Mouse (Mus musculus) ovary, postnatal 14 days (tissue): ENCODE measurements around the gene Specc1l.

ENCODE experiments used
- DNase-seq: peaks from one replicate; pipeline ENCODE4 v3.0.0; 2022; ENCODE audit warnings: low spot score

Gene Specc1l

DNA sequence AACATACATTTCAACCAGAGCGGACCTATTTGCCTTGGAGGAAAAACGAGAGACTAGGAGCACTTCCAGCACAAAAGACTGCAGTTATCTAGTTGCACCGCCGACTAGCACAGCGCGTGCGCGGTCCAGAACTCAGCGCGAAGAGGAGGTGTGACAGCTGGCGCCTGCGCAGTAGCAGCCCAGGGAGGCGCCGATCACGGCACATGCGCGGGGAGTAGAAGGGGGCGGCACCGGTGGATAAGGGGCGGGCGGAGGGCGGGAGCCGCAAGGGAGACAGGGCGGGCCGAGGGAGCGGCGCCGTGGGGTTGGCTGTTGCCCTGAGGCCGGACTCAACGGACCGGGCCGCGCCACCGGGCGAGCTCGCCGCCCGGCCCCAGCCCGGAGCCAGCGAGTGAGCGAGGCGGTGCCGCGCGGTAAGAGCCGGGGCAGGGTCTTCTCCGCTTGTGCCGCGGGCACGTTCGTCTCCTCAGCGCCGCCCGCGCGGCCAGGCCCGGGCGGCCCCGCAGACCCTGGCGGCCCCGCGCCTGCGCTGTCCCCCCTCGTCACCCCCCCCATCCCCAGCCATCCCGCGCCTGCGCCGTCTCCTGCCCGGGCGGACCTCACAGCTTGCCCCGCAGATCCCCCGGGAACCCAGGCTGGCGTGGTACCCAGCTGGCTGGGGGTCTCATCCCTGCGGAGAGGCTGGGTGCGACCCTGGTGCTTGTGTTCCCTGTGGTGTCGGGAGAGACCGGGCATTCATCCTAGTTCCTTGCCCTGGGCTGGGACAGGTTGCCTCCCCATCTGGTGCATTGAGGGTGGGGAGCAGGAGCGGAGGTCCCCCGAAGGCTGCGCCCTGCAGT is at the start of gene Specc1l:
Specc1l (plus strand) TSS at position 267 of the 839 bp plus-strand sequence.
- peak; percentile 93 for DNase-seq

DNA sequence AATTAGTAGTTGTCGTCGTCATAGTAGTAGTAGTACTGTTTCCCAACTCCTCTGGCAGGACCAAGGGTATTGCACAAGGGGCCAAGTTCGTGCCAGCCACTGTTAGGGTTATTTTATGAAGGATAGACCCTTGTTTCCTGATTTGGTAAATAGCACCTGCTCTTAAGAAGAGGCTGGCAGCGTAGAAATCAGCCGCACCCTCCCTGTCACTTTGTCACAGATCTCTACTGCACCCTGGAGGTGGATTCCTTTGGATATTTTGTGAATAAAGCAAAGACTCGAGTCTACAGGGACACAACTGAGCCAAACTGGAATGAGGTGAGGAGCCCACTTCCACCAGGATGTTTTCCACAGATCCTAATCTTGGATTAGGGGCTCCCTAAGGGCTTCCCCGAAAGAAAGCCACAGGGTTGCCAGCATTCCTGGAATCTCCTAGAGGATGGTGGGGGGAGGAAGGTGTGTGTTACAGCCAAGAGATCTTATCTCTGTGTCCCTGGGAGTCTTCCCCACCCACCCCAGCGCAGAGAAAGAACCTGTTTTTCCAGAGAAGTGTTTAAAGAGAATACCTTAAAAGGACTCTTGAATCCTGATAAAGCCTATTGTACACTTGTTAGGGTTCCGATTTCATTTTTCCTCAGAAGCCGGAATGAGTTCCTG is 45.9 kb upstream of the Specc1l start:
- no peak for DNase-seq

- no peak for DNase-seq
Observed at GRCm38 (mm10) chr10:75166601-75167000, 45.3 kb upstream of the Specc1l start.

DNA sequence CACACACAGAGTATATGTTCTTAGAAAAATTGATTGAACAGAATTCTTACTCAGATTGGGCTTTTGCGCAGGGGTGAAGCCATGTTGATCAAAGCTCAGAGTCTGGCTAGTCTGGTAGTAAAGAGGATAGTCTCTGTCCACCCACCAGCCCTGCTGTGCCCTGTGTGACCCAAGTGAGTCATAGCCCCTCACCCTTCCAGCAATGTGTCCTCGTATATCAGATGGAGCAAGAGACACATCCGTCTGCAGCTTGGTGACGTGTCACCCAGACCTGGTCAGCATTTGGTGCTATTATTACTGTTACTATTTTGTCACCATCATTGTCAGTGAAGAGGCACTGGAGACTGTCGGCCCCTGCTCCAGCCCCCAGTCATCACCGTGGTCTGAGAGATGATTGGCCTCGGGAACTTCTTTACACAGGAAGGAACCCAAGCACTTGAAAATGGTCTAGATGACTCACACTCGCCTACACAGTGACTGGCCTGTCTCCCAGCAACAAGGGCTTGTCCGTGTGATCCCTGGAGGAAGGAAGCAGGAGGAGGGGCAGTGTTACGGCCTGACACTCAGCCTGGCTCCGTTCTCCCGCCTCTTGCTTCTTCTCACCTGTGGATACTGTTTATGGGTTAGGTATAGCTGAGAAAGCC is 41.5 kb upstream of the Specc1l start:
- DNase-seq, result no peak

DNA sequence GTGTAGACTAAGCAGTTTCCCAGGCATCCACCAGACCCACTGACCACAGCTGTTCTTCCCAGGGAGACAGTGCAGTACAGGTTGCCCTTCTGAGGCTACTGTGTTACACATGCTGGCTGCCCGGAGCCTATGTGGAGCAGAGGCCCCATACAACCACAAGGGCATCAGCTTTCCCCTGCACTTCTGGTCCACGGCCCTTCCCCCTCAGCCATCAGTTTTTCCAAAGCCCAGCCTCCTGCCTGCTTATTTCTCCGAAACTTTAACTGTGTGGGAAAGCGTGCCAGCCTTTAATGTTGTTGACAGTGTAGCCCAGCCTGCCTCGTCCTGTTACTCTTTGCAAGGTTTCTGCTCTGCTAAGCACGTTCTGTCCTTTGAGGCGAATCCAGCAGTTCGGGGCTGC is 38.8 kb upstream of the Specc1l start:
- no peak for DNase-seq

- DNase-seq, result no peak
Observed at GRCm38 (mm10) chr10:75173712-75174111, 38.2 kb upstream of the Specc1l start.

- DNase-seq, result no peak
Observed at GRCm38 (mm10) chr10:75176494-75176893, 35.4 kb upstream of the Specc1l start.

DNA sequence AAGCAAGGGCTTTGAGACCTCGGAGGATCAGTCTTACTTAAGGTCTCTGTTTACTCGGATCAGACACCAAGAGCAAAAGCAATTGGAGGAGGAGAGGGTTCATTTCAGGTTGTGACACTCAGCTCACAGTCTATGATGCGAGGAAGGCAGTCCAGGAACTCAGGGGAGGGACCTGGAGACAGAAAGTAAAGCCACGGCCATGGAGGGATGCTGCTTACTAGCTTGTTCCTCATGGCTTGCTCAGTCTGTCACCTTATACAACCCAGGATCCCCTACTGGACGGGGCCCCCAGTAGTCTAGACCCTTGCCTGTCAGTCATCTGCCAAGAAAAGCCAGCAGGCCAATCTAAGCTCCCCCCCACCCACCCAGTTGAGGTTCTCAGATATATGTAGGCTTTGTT is 33.0 kb upstream of the Specc1l start:
- no peak for DNase-seq

DNA sequence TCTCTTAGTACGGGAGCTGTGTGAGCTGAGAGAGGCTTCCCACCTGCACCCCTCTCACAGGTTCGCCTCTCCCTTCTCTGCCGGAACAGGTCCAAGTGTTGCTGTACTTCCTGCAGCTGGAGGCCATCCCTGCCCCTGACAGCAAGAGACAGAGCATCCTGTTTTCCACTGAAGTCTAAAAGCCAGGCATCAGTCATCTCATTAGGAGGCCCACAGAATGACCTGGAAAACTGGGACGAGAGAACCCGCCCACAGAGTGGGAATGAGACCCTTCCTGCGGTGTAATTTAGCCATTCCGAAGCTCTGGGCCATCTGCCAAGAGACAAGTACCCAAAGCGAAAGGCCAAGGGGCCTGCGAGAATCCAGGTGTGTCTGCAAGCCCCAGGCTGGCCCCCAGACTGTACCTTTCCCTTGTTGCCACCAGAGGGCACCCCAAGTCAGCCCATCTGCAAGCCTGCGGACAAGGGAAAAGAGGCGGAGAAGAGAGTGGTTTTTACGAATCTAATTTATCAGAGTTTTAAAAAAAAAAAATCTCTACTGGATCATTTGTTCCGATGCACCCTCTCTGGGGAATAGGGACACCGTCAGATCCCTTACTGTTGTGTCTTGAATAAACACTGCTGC is 29.6 kb upstream of the Specc1l start:
- DNase-seq, result peak; percentile 68

DNA sequence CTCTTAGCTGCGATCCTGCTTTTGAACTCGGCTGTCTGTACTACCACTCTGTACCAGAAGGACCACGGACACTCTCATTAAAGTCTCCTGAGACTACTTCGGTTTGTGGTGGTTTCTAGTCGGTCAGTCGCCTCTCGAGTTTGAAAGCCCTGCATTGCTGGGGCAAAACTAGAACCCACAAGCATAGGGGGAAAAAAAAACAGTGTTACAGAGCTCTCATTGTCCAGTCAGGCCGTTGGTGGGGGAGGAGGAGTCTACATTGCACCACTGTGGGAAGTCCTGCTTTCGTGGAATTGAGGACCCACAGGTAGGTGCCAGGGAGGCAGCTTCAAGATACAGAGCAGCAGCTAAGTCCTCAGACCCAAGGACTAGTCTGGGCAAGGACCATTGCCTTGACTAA is 27.0 kb upstream of the Specc1l start:
- no peak for DNase-seq

- no peak for DNase-seq
Observed at GRCm38 (mm10) chr10:75186551-75186950, 25.3 kb upstream of the Specc1l start.

- no peak for DNase-seq
Observed at GRCm38 (mm10) chr10:75187366-75188056, 24.4 kb upstream of the Specc1l start.

GRCm38 (mm10) chr10:75191647-75192046 is 20.2 kb upstream of the Specc1l start:
- no peak for DNase-seq

DNA sequence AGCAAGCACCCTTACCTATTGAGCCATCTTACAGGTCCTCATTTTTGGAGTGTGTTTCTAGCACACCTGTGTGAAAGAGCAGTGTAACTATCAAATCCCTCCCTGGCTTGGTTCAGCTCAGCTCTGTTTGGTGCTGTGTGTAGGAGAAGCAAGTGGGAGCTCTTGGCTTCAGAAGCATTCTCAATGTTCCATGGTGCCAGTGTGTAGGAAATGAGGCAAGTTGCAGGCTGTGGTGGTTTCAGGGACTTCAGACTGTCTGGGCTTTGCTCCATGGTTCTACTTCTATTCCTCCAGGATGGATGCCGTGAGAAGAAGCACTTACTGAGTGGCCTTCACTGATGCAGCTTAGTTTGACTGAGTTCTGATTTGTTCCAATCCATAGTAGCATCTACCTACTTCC is 14.1 kb upstream of the Specc1l start:
- DNase-seq, result no peak

DNA sequence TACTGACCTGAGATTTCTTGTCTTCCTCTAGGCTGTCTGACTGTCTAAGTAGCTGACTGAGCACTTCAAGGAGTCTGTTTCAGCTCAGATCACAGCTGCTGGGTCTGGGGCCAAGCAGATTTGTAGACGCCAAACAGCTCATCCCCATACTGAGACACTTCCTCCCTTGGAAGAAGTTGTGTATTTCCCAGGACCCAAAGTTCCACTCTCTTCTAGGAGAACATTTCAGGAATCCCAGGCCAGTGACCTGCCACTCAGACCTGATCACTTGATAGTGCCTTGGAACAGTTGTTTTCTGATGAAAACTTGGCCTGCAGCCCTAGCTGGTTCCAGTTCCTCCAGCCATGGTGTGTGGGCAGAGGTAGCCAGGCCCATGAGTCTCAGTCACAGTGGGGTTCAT is 11.1 kb upstream of the Specc1l start:
- DNase-seq, result no peak

- no peak for DNase-seq
Observed at GRCm38 (mm10) chr10:75206192-75206591, 5.7 kb upstream of the Specc1l start.

- no peak for DNase-seq
Observed at GRCm38 (mm10) chr10:75210841-75211240, 1.0 kb upstream of the Specc1l start.

- DNase-seq, result no peak
Observed at GRCm38 (mm10) chr10:75212981-75213380, 1.1 kb downstream of the Specc1l start.

DNA sequence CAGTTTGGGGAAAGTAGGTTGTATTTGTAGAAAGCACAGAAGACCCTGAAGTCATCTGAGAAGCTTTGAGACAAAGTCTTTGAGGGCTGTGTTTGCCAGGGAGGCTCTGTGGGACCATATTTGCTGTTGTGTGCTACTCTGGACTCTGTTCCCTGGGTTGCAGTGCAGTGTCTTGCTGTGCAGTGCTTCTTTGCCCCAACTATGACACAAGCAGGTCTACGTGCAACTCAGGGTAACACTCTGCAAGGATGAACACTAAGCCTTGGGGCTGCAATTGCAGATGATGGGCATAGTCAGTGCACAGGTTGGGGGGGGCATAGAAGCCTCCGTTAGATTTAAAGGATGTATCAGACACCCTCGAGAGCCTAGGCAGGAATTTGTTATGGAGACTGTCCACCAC is 8.8 kb downstream of the Specc1l start:
- no peak for DNase-seq

DNA sequence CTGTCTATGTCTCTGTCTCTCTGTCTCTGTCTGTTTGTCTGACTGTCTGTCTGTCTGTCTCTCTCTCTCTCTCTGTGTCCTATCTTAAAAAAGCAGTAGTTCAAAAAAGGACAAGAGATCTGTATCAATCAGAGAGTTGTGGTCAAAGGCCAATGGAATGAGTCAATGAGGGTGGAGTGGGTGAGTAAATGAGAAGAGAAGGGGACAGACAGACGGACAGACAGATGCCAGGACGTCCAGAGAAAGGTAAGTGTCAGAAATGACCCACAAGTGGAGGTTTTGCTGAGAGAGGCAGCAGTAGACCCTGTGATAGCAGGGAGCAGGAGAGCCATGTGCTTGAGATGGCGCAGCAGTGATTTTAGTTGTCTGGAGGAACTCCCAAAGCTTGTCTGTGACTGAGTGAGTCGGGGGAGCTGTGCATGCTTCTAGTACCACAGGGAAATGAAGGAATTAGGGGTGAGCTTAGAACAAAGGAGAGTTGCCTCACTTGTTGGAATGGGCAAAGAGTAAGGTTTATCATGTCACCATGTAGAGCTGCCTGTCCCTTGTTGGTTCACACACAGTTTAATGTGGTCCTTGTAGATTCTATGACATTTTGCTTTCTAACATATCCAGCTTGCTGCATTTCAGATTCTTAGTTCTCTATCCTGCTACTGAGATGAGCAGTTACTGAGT is 10.2 kb downstream of the Specc1l start:
- no peak for DNase-seq

DNA sequence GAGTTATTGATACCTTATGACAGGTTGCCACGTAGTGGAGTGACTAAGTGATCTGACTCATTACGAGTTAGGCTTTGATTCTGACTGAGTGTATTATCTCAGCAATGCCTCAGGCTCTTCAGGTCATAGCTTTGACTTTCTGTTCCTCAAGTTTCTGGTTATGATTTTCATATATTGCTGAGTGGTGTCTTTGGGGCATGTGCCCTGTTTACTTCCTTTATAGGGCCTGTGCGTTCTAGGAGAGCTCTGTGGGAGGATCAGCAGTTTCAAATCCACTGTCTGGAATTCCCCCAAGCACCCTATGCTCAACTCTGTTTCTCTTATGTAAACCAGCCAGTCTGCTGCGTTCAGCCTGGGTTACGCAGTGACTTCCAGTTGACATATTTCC is 10.7 kb downstream of the Specc1l start:
- DNase-seq, result no peak
